Mouse (Mus musculus) left cerebral cortex, postnatal 4 days (tissue): Measurements from ENCODE around the gene Treml1. TPM values are rescaled to one million over a fixed set of nuclear protein-coding genes. Genes with fewer than 3 reads are reported as not detected.

Experiments used
- DNase-seq: peaks from one replicate; pipeline ENCODE4 v3.0.0-alpha.2; 2022
- intact Hi-C: fragments of 180-260 bp; cut with DNase I; formaldehyde crosslinking; loops from one replicate; pipeline ENCODE4 v1.15.1; 2025
- total RNA-seq, 2 experiments: library from RNA; stranded (reverse); gene quantifications; 2 replicates each; pipeline ENCODE4 v1.2.3; 2021

Gene Treml1
- total RNA-seq, 2 experiments from 2014 or later, result not detected

- DNase-seq, result no peak
- intact Hi-C loops, result no loop called here
Observed at GRCm38 (mm10) chr17:48355822-48356221, 3.9 kb upstream of the Treml1 start.

DNA sequence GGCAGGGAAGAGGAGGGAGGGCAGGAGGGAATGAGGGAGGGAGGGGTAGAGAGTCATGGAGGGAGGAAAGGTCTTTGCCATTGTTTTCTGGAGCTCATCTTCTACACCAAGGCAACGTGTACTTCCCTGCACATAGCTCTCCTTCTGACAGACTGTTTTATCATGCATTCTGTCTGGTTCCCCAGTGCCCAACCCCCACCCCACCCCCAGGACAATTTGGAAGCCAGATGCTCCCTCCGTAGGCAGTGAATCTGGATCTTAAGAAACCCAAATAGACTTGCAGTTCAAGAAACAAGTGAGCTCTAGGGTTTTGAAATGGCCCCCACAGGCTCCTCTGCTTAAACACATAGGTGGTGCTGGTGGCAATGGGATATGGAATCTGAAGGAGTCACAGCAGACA, 1.8 kb upstream of the Treml1 start:
- intact Hi-C loops, result no loop called here
- DNase-seq, result no peak

DNA sequence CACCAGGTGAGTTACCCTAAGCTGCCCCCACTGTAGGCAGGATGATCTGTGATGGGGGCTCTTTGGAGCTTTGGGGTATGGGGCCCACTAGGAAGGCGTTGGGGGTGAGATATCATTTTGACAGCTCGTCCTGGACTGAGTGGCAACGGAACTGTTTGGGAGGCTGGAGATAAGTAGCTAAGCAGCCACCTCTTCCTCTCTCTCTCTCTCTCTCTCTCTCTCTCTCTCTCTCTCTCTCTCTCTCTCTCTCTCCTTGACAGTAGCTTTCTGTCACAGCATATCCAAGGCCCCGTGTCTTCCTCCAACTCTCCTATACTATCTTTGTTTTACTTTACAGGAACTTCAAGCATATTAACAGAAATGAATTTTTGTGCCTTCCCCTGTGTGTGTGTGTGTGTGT, 746 bp downstream of the Treml1 start:
- no peak for DNase-seq
- intact Hi-C loops, result no loop called here

DNA sequence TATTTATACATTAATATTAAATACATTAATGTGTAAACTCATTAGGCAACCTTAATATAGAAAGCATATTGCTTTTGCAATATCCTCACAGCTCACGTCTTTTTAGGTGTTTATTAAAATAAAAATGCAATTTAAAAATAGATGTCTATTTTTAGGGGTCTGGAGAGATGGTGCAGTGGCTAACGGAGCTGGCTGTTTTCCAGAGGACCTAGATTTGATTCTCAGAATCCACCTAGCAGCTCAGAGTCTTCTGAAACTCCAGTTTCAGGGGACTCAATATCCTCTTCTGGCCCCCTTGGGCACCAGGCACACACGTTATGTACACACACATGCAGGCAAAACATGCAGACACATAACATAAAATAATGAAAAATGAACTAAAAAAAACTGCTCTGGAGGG, 2.6 kb downstream of the Treml1 start:
- DNase-seq, result no peak
- intact Hi-C loops, result no loop called here

DNA sequence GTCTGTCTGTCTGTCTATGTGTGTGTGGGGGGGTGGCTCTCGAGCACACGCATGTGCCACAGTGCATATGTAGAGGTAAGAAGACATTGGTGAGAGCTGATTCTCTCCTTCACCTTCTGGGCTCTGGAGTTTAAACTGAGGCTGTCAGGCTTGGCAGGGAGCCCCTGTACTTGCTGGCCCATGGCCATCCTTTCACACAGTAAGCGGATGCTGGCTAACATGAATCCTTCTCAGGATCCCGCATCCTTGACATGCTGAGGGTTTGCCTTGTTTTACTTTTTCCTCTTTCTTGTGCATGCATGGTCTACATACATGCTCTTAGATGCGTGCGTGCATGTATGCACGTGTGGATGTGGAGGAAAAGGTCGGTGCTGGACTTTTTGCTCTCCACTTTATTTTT, 3.2 kb downstream of the Treml1 start:
- DNase-seq, result peak; percentile 79

GRCm38 (mm10) chr17:48363421-48363965, 3.8 kb downstream of the Treml1 start:
- intact Hi-C loops, result no loop called here
- no peak for DNase-seq

More for the DNA sequence above, 3.2 kb downstream of the Treml1 start:
- intact Hi-C loops, result no loop called here

DNA sequence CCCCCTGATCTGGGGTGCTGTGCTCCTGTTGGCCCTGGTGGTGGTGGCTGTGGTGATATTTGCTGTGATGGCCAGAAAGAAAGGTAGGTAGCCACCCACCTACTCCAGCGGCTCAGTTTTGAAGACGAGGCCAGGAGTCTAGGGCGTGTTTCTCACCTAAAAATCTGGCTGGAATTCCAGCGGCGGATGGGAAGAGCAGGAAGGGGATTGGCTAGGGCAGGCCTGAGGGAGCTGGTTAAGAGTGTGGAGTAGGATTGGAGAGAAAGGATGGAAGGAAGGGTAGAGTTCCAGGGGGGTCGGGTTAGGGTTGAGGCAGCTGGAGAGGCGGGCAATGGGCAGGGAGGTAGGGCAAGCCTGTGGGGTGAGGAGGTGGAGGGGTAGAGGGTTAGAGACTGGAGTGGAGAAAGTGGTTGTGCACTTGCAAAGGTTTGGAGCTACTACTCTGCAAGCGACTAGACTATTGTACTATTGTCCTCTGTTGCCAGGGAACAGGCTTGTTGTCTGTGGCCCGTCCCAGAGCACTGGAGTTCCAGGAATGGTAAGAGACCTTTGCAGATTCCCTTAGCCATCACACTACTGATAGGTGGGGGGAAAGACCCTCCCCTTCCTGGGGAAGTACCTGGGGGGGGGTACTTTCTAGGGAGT, 5.9 kb downstream of the Treml1 start:
- intact Hi-C loops, result no loop called here
- no peak for DNase-seq

DNA sequence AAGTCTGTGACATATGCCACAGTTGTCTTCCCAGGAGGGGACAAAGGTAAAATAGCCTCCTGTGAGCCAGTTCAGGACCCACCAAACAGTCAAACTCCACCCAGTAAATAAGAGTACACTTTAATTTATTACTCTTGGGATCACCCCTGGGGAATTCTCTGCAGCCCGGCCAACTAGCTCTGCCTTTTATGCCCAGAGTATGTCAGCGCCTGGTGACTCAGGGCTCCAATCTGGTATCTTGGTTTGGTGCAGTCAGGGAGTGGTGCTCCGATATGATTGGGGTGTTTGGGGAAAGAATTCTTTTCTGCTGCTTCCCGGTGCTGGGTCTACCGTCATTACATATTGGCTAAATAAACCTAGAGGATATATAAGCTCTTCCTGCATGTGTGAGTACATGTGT, 7.1 kb downstream of the Treml1 start:
- DNase-seq, result no peak
- intact Hi-C loops, result no loop called here

DNA sequence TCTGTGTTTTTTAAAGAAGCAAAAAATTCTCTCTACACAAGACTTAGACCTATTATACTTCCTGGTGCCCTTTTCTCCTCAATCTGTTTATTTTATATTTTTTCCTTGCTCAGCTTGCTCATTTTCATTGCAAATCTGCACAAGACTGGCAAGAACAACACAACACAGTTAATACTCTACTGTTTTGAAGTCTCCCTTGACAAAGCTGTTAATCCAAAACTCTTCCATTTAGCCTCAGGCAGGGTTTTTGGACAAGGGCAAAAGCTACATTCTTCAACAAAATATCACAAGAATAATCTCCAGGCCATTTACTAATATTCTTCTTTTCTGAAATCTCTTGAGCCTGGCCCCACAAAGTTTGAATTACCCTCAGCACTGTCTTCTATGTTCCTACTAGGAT, 11.9 kb downstream of the Treml1 start:
- intact Hi-C loops, result no loop called here
- no peak for DNase-seq

DNA sequence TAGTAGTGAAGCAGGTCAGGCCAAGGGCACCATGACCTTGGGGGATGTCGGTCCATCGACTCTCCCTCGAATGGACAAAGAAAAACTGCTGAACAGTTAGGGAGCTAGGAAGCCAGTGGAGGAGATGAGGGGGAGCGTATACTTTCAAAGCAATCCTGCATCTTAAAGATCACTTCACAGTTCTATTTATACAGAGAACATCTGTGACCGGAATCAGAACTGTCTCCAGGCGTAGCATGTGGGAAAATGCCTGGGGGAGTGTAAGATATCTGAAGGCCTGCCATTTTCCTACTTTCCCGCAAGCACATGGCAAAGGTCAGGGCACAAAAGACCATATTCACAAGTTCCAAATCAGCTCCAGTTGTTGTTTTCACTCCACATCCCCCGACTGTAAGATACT, 13.3 kb downstream of the Treml1 start:
- intact Hi-C loops, result no loop called here
- DNase-seq, result no peak

DNA sequence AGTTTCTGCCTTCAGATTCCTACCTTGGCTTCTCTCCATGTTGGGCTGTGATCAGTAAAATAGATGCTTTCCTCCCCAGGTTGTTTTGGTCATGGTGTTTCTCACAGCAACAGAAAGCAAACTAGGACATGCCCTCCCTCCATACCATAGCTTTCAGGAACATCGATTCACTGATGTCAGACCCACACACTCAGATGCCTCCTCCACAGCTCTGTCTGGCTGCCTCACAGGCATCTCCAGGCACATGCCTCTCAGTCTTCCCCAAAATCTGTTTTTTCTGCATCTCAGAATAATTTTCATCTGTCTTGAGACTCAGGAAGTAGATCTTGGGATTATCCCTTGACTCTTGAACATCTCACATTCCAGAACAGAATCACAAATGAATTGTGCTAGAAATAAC, 16.4 kb downstream of the Treml1 start:
- DNase-seq, result no peak
- intact Hi-C loops, result no loop called here

DNA sequence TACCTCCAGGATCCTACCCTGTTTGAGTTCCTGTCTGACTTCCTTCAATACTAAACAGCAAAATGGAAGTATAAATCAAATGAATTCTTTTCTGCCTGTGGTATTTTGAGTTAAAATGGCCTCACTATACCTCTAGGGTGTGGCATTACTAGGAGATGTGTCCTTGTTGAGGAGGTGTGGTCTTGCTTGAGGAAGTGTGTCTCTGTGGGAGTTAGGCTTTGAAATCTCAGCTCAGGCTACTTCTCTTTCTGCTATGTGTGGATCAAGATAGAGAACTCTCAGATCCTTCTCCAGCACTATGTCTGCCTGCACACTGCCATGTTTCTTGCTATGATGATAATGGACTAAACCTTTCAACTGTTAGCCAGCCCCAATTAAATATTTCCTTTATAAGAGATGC, 19.3 kb downstream of the Treml1 start:
- intact Hi-C loops, result no loop called here
- no peak for DNase-seq

GRCm38 (mm10) chr17:48385786-48386461, 26.2 kb downstream of the Treml1 start:
- DNase-seq, result no peak
- intact Hi-C loops, result no loop called here

DNA sequence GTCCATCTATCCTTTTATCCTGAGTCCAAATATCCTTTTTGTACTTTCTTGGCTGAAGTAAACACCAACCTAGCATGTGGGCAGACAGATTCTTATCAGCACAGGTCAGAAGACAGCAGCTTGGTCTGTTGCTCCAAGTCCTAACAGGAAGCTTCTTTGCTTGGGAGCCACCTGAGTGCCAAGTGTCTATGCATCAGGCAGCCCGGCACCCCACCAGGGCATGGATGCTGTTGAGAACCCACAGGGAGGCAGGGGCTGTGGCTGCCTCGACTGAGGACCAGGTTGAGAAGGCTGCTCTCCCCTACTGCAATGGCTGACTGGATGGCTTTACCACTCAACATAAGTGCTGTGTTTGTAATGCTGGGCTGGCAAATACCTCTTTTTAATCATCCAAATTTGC, 28.9 kb downstream of the Treml1 start:
- no peak for DNase-seq
- intact Hi-C loops, result no loop called here

GRCm38 (mm10) chr17:48389442-48389841, 29.7 kb downstream of the Treml1 start:
- intact Hi-C loops, result no loop called here
- DNase-seq, result no peak

DNA sequence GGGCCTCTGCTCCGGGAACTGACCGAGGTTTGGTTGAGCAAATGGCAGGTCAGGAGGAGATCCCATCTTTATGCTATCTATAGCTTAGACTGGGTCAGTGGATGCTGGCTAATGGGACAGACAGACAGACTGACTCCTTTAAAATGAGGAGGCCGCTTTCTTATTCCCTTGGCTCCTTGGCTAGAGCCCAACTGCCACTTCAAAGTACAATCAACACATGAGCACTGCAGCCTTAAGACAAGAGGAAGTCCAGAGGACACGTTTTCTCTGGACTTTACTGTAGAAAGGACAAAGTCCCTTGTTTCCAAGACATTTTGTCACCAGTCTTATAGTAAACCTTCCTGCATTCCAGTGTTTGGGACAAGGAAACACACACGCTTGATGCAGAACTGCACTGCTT, 31.7 kb downstream of the Treml1 start:
- no peak for DNase-seq
- intact Hi-C loops, result loop anchor here (10.0 kb wide), 1 partner anchor 117 kb away; no protein-coding TSS in a partner anchor

GRCm38 (mm10) chr17:48392616-48393015, 32.9 kb downstream of the Treml1 start:
- intact Hi-C loops, result loop anchor here (10.0 kb wide), 1 partner anchor 118 kb away; no protein-coding TSS in a partner anchor

DNA sequence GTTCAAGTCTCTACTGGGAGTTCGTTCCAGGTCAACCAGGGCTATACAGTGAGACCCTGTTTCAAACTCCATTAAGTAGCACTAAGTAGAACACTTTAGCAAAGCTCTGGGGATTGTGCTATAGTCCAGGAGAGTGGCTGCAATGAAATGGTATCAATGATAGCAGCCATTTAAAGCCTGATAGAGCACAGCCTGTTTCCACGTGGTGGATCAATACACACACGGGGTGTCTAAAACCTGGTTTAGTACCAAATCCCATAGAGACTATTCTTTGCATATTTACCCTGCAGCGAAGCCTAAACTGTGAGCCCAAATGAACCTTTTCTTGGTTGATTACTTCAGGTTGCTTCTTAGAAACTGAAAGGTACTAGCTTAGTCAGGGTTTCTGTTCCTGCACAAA, 42.0 kb downstream of the Treml1 start:
- intact Hi-C loops, result no loop called here

More at GRCm38 (mm10) chr17:48392616-48393015, 32.9 kb downstream of the Treml1 start:
- no peak for DNase-seq

DNA sequence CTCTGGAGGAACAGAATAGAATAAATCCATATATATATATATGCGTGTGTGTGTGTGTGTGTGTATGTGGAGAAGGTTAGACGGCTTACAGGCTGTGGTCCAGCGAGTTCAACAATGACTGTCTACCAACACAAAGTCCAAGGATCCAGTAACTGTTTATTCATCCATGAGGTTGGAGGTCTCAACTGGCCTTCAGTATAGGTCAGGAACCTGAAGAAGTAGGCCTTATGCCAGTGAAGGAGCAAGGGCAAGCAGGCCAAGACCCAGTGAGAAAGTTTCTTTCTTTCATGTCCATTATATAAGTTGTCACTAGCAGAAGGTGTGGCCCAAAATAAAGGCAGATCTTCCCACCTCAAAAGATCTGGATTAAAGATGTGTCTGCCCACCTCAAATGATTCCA, 43.0 kb downstream of the Treml1 start:
- intact Hi-C loops, result no loop called here
- no peak for DNase-seq

More for the DNA sequence above, 42.0 kb downstream of the Treml1 start:
- DNase-seq, result no peak

DNA sequence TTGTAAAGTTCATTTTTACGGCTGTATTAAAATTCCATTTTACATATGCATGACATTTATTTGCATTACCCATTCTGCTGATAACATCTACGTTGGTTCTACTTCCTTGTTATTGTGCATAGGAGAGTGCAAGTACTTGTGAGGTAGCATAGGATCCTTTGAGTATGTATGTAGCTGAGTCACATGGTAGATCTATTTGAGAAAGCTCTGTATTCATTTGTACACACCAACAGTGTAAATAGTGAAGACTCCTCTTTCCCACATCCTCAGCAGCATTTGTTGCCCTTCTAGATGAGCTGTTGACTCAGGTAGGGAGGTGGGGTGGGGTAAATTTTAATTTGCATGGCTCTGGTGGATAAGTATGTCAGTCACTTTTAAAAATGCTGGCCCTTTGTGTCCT, 44.1 kb downstream of the Treml1 start:
- intact Hi-C loops, result no loop called here
- DNase-seq, result no peak

- no peak for DNase-seq
- intact Hi-C loops, result no loop called here
Observed at GRCm38 (mm10) chr17:48404706-48405105, 45.0 kb downstream of the Treml1 start.

GRCm38 (mm10) chr17:48407154-48407553, 47.4 kb downstream of the Treml1 start:
- intact Hi-C loops, result no loop called here

More at GRCm38 (mm10) chr17:48407154-48407553, 47.4 kb downstream of the Treml1 start:
- peak; percentile 15 for DNase-seq
